Mouse (Mus musculus) CD4-positive naive resting alpha-beta T cell, adult 57 days (primary cell): ENCODE data around the gene Tas2r117. TPM values are rescaled to one million over a fixed set of nuclear protein-coding genes. Genes with fewer than 3 reads are reported as not detected.

ENCODE experiments used
- total RNA-seq: library from RNA; stranded (reverse); gene quantifications from one replicate; pipeline ENCODE4 v1.2.4, GENCODE M21; 2023

Tas2r117 gene
- total RNA-seq = not detected

GRCm38 (mm10) chr6:132802518-132802917, at the start of gene Tas2r117:
TSS of gene Tas2r117 (plus strand) at chr6:132802818.

GRCm38 (mm10) chr6:132754430-132754829, 48.2 kb upstream of the Tas2r117 start, which contains the start of gene Tas2r124:
TSS of gene Tas2r124 (plus strand) at chr6:132754730.

DNA sequence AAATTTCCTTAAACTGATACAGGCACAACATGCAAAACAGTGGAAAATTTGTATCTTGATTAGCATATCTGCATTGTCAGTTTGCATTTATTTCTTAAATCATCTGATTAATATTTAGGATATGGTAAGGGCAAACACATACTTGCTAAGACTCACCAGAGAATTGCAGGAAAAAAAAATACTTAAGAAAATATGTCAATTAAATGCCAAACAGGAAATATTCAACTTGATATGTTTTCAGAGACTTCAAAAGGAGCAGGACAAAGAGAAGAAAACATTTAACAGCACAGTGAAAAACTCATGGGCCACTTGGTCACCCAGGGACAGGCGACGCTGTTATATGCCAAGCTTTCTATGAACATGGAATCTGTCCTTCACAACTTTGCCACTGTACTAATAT, 40.8 kb upstream of the Tas2r117 start, which contains the start of gene Tas2r102:
Gene Tas2r102 (plus strand): TSS at position 301 of the 400 bp plus-strand sequence.

GRCm38 (mm10) chr6:132778062-132778461, 24.6 kb upstream of the Tas2r117 start, which contains the start of gene Tas2r136:
TSS of gene Tas2r136 (minus strand) at chr6:132778162.

GRCm38 (mm10) chr6:132846842-132847241, 44.2 kb downstream of the Tas2r117 start, which contains the start of gene Tas2r123:
TSS of gene Tas2r123 (plus strand) at chr6:132847142.

Other genes with a start within 250 kb of the Tas2r117 start
- not detected for gene Prh1, start 233.0 kb upstream of the Tas2r117 start, total RNA-seq
- not detected for gene Prp2, start 206.9 kb upstream of the Tas2r117 start, total RNA-seq
- not detected for gene A630073D07Rik, start 151.3 kb upstream of the Tas2r117 start, total RNA-seq
- gene Tas2r120, start 145.9 kb upstream of the Tas2r117 start, total RNA-seq = not detected
- gene Tas2r121, start 101.8 kb upstream of the Tas2r117 start, total RNA-seq = not detected
- gene Tas2r122, start 90.9 kb upstream of the Tas2r117 start, total RNA-seq = not detected
- not detected for gene Tas2r115, start 64.8 kb upstream of the Tas2r117 start, total RNA-seq
- not detected for gene Tas2r124, start 48.1 kb upstream of the Tas2r117 start, total RNA-seq
- gene Tas2r102, start 40.7 kb upstream of the Tas2r117 start, total RNA-seq = not detected
- not detected for gene Tas2r136, start 24.7 kb upstream of the Tas2r117 start, total RNA-seq
- gene Tas2r123, start 44.3 kb downstream of the Tas2r117 start, total RNA-seq = not detected
- gene Tas2r116, start 52.6 kb downstream of the Tas2r117 start, total RNA-seq = not detected
- not detected for gene Tas2r110, start 65.2 kb downstream of the Tas2r117 start, total RNA-seq
- not detected for gene Tas2r113, start 90.2 kb downstream of the Tas2r117 start, total RNA-seq
- not detected for gene Tas2r125, start 106.8 kb downstream of the Tas2r117 start, total RNA-seq
- not detected for gene Tas2r129, start 148.3 kb downstream of the Tas2r117 start, total RNA-seq
- not detected for gene Tas2r131, start 155.1 kb downstream of the Tas2r117 start, total RNA-seq
- gene Tas2r109, start 178.1 kb downstream of the Tas2r117 start, total RNA-seq = not detected
- gene Tas2r103, start 234.3 kb downstream of the Tas2r117 start, total RNA-seq = not detected